In genomic region chr13:98316480-98317245, GRCm38 (mm10) we compare ENCODE assay signal across 8 mouse cellular contexts. TPM values are rescaled to one million over a fixed set of nuclear protein-coding genes. Genes with fewer than 3 reads are reported as not detected.
DNase-seq lines count a peak whose midpoint lies in the region; ATAC-seq lines count a peak whose summit lies in the region.

Btf3 (minus strand) TSS chr13:98317006.

- peak; percentile 96 for ATAC-seq in forebrain, embryonic 14.5 days
- ATAC-seq in neural tube, embryonic 15.5 days (ENCODE audit: low FRiP score) = peak; percentile 94

- peak within 1 kb of the TSS; percentile 98 for H3K4me3 ChIP-seq in forebrain, embryonic 14.5 days (ENCODE audit: low read depth, low read length)
- H3K4me3 ChIP-seq in neural tube, embryonic 15.5 days (replicated peaks) = peak within 1 kb of the TSS; percentile 69

- intact Hi-C loops in heart, postnatal 14 days (cut with DNase I) = no loop called here

- peak within 1 kb of the TSS; percentile 81 for H3K27ac ChIP-seq in forebrain, embryonic 14.5 days (ENCODE audit: low read depth, low read length)
- peak within 1 kb of the TSS; percentile 88 for H3K27ac ChIP-seq in neural tube, embryonic 15.5 days (replicated peaks)

- H3K4me1 ChIP-seq in forebrain, embryonic 14.5 days (ENCODE audit: control insufficient read depth, insufficient read depth, low read length) = peaks cover 14% of the 10 kb centered on the region
- peaks cover 25% of the 10 kb centered on the region for H3K4me1 ChIP-seq in neural tube, embryonic 15.5 days

- WGBS in forebrain, embryonic 14.5 days = under 1% methylated on average over 75 of the region's 90 CpGs
- under 1% methylated on average over 84 of the region's 90 CpGs for WGBS in neural tube, embryonic 15.5 days

- H3K36me3 ChIP-seq in forebrain, embryonic 14.5 days (ENCODE audit: control insufficient read depth, insufficient read depth, low read length) = peaks cover 25% of the 10 kb centered on the region
- H3K36me3 ChIP-seq in neural tube, embryonic 15.5 days = peaks cover 18% of the 10 kb centered on the region

- no peaks in the 10 kb centered on the region for H3K9me3 ChIP-seq in forebrain, embryonic 14.5 days (replicated peaks; ENCODE audit: control insufficient read depth, low read length)
- no peaks in the 10 kb centered on the region for H3K9me3 ChIP-seq in neural tube, embryonic 15.5 days (replicated peaks)

- DNase-seq in ES-CJ7 (ENCODE audit: low read depth, low spot score) = peak; percentile 93
- peak; percentile 92 for DNase-seq in cerebellum, adult 11 months
- peak; percentile 97 for DNase-seq in forebrain, embryonic 14.5 days (ENCODE audit: low spot score)
- DNase-seq in heart, postnatal 14 days = peak; percentile 96
- DNase-seq in layer of hippocampus, adult 11-12 months (ENCODE audit: low spot score) = peak; percentile 93
- DNase-seq in lung, adult 18-20 months = peak; percentile 93 to 94
- DNase-seq in testis, postnatal 14 days (ENCODE audit: low spot score) = peak; percentile 95

- H3K27me3 ChIP-seq in forebrain, embryonic 14.5 days (replicated peaks; ENCODE audit: control insufficient read depth, insufficient read depth, low read length) = no peaks in the 10 kb centered on the region
- no peaks in the 10 kb centered on the region for H3K27me3 ChIP-seq in neural tube, embryonic 15.5 days (replicated peaks)

- peak within 1 kb of the TSS; percentile 96 for H3K9ac ChIP-seq in forebrain, embryonic 14.5 days (ENCODE audit: low read length)
- peak within 1 kb of the TSS; percentile 75 for H3K9ac ChIP-seq in neural tube, embryonic 15.5 days (replicated peaks)

- peak within 1 kb of the TSS; percentile 82 for H3K4me2 ChIP-seq in forebrain, embryonic 14.5 days (ENCODE audit: low read length)
- peak within 1 kb of the TSS; percentile 81 for H3K4me2 ChIP-seq in neural tube, embryonic 15.5 days

RNA-seq across cellular contexts. Expression of gene Btf3, which starts in this region (rescaled TPM):
- 669 and 680 TPM in 2 replicates for polyA plus RNA-seq in forebrain, embryonic 14.5 days (2014; fragmentation: Nextera tagmentation; extraction: Ambion mirVana)
- total RNA-seq in heart, postnatal 14 days (2021) = 100 to 1,000 TPM; 201 to 210 TPM
- 481 and 531 TPM in 2 replicates for polyA plus RNA-seq in neural tube, embryonic 15.5 days (2015; fragmentation: Nextera tagmentation; extraction: Ambion mirVana)

Comparison
In these comparisons a context has a peak if more than half of its experiments do, and no peak if none do; other contexts are left out.
1. Peak in every context shown above with its lines: DNase-seq, ATAC-seq, H3K4me3 ChIP-seq and H3K27ac ChIP-seq.